ENCODE assay signal across 8 mouse cellular contexts in the genomic region with DNA sequence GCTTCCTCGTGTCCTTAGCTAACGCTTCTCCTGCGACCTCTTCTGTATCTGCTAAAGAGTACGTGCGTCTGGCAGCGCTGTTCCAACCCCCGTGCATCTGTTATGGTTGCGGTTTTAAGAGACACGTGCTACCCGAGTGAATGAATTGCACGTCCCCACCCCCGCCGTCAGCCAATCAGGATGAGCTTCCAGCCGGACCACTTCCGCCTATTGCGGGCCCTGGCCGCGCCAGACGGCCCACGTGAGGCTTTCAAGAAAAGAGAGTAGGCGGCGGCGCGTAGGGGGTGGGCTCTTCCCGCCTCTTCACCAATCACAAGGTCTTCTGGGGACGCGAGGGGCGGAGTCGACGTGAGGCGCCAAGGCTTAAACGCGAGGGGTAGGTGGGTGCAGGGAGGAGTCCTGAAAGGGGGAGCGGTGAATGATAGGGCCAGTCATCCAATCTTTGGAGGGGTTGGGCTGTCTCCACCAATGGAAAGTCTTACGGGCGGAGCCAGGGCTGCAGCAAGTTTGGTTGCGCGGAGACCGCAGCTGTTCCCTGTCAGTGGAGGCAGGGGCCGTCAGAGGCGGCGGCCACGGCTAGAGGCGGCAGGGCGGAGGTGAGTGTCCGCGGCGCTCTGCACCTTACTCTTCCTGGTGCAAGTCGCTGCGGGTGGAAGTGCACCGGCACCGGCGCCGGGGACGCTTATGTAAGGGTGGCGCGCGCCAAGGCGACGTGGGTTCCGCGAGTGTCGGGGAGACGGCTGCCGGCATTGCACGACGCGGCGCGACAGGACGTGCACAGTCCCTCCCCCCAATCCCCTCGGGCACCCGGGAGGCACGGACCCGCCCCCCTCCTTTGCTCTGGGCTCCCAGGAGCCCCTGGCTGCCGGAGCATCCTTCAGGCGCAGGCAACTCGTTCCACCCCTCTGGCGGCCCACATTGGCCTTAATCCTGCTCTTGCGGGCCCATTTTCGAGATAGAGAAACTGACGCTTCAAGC. TPM values are rescaled to one million over a fixed set of nuclear protein-coding genes. Genes with fewer than 3 reads are reported as not detected.
DNase-seq lines count a peak whose midpoint lies in the region; ATAC-seq lines count a peak whose summit lies in the region.

Pcx (plus strand) TSS at position 487 of the 978 bp plus-strand sequence.

- peak within 1 kb of the TSS; percentile 56 for H3K27ac ChIP-seq in hindbrain, embryonic 16.5 days (ENCODE audit: low read depth, low read length)
- H3K27ac ChIP-seq in macrophage = no peak within 1 kb of the TSS

- peak within 1 kb of the TSS; percentile 75 for H3K9ac ChIP-seq in hindbrain, embryonic 16.5 days (ENCODE audit: low read depth, low read length)

- DNase-seq in WW6 (ENCODE audit: low read depth, low spot score) = peak; percentile 97
- peak; percentile 93 to 97 for DNase-seq in cerebellum, postnatal 4 days (ENCODE audit: low spot score in 2 of 2)
- peak; percentile 99 for DNase-seq in gastrocnemius, adult 18-20 months (ENCODE audit: low spot score)
- DNase-seq in left cerebral cortex, adult 18-20 months (ENCODE audit: low spot score in 2 of 2) = peak; percentile 98 to 99
- peak; percentile 100 for DNase-seq in right cerebral cortex, adult 18-20 months
- DNase-seq in urinary bladder, postnatal 10 days (ENCODE audit: low spot score) = peak; percentile 94

- H3K4me2 ChIP-seq in hindbrain, embryonic 16.5 days (ENCODE audit: low read length) = peak within 1 kb of the TSS; percentile 89

- peak within 1 kb of the TSS; percentile 80 for H3K4me3 ChIP-seq in hindbrain, embryonic 16.5 days (ENCODE audit: low read length)
- peak within 1 kb of the TSS; percentile 40 for H3K4me3 ChIP-seq in macrophage (ENCODE audit: inconsistent target)

- no peaks in the 10 kb centered on the region for H3K36me3 ChIP-seq in hindbrain, embryonic 16.5 days (ENCODE audit: control insufficient read depth, insufficient read depth, low read length)
- H3K36me3 ChIP-seq in macrophage (ENCODE audit: inconsistent target) = no peaks in the 10 kb centered on the region

- peak; percentile 100 for ATAC-seq in hindbrain, embryonic 16.5 days

- H3K27me3 ChIP-seq in hindbrain, embryonic 16.5 days (replicated peaks; ENCODE audit: control insufficient read depth, insufficient read depth, low read length) = no peaks in the 10 kb centered on the region

- 0% methylated on average over 65 of the region's 82 CpGs for WGBS in hindbrain, embryonic 16.5 days
- WGBS in macrophage (ENCODE audit: missing documents) = under 1% methylated on average over 79 of the region's 82 CpGs

- H3K4me1 ChIP-seq in hindbrain, embryonic 16.5 days (ENCODE audit: control insufficient read depth, insufficient read depth, low read depth, low read length) = peaks cover 8% of the 10 kb centered on the region

- H3K79me2 ChIP-seq in macrophage (ENCODE audit: inconsistent target) = no peaks in the 10 kb centered on the region

- no peaks in the 10 kb centered on the region for H3K9me3 ChIP-seq in hindbrain, embryonic 16.5 days (ENCODE audit: control insufficient read depth, low read length)

RNA-seq across cellular contexts. Expression of gene Pcx, which starts in this region (rescaled TPM):
- total RNA-seq in gastrocnemius, adult 18-20 months (2021) = 100 to 1,000 TPM in 1 of 2 experiments, 10 to 100 TPM in 1; 57.4 to 111 TPM
- polyA plus RNA-seq in hindbrain, embryonic 16.5 days (2015; fragmentation: Nextera tagmentation; extraction: Ambion mirVana) = 52.5 and 53.2 TPM in 2 replicates
- total RNA-seq in left cerebral cortex, adult 18-20 months (2021) = 10 to 100 TPM; 68.0 to 79.3 TPM
- 1 to 10 TPM in 7 of 26 experiments, under 1 TPM in 14, not detected in 5; 0.18 to 2.5 (median 0.71) TPM for total RNA-seq in macrophage (2018; cell fraction: chromatin; rRNA removed)
- 1 to 10 TPM in 3 of 26 experiments, under 1 TPM in 23; 0.29 to 1.2 (median 0.58) TPM for total RNA-seq in macrophage (2018; cell fraction: cytosol; rRNA removed)
- 1 to 10 TPM in 5 of 26 experiments, under 1 TPM in 19, not detected in 2; 0.17 to 5.0 (median 0.72) TPM for total RNA-seq in macrophage (2018; cell fraction: nucleus; rRNA removed)
- 0.35 to 0.94 TPM (median 0.49 TPM) in 3 replicates for polyA plus RNA-seq in macrophage (2018)

Comparison
In these comparisons a context has a peak if more than half of its experiments do, and no peak if none do; other contexts are left out.
1. RNA of gene Pcx (polyA plus RNA-seq): 52.5 to 53.2 TPM in hindbrain, embryonic 16.5 days; 0.35 to 0.94 TPM in macrophage; every median in the first group is over 10 times any median in the second.
2. Peak in every context shown above with its lines, with median percentiles within 50 percentile points of each other: DNase-seq.